Mouse (Mus musculus) layer of hippocampus, adult 8-10 months (tissue): ENCODE measurements around the gene Zfp770. TPM values are rescaled to one million over a fixed set of nuclear protein-coding genes. Genes with fewer than 3 reads are reported as not detected.

Source experiments
- DNase-seq, 2 experiments: peaks; one replicate each; pipeline ENCODE4 v3.0.0; 2022; ENCODE audit warnings: low spot score in 2 of 2
- microRNA-seq, 2 experiments: library from miRNA; unstranded; fragments of <30 nt; microRNA quantifications; one replicate each; pipeline ENCODE4 v1.2.0; 2022
- total RNA-seq, 4 experiments: library from RNA; stranded (reverse); gene quantifications; 2 replicates each; pipeline ENCODE4 v1.2.4; 2022

Zfp770 gene
- total RNA-seq, 4 experiments from 2014 or later = 18.9 to 24.5 (median 22.0) TPM

DNA sequence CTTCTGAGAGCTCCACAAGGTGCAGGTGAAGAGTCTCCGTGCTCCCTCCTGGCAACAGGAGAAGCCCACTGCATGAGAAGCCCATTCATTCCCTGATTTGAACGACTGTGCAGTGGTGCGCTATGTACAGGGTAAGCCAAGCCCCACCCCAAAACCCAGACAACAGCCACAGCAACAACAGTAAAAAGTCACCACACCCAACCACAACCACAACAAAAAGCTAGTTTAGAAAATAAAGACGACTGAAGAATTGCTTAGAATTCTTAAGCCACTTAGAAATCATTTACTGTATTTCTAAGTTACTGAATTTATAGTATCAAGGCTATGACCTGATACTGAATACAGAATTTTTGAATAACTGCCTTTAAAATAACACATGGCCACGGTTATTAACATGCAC, 56.4 kb downstream of the Zfp770 start:
- DNase-seq = no peak

DNA sequence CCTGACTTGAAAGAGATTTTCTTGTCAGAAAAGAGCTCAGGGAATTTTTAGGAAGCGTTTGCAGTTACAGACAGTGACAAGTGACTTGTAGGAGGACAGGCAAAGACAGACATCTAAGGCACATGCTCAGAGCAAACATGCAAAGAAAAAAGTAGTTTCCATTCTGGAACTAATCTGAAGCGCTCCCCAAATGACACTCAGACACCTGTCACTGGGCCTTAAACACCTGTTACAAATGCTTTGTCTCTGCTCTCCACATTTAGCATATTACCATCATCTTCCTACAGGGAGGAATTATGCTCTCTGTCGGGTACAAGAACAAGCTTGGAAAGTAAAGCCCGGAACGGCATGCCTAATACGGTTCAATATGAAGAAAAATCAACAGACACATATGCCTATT, 57.4 kb downstream of the Zfp770 start:
- DNase-seq = no peak

Small RNA genes within 50 kb of the gene (microRNA-seq; reads per million reads assigned to microRNA genes)
- 0 to 0.32 reads per million in 2 experiments for gene Mir7002

Other genes starting within 250 kb of the Zfp770 start
- 1 to 10 TPM; 4.8 to 5.8 (median 5.6) TPM for gene Gjd2, start 187.8 kb downstream of the Zfp770 start, total RNA-seq
- gene Actc1, start 147.9 kb downstream of the Zfp770 start, total RNA-seq = 1 to 10 TPM in 1 of 4 experiments, not detected in 3; 1.6 TPM
- 10 to 100 TPM; 26.9 to 37.3 (median 33.7) TPM for gene Aqr, start 14.4 kb downstream of the Zfp770 start, total RNA-seq